Mouse (Mus musculus) urinary bladder, postnatal 4 days (tissue): ENCODE results near the gene Stip1.
"Not testable (repeated sequence)": the region's sequence is repeated elsewhere in the genome, so short reads cannot be mapped to it uniquely, and the experiment has no call there.

Experiments
- DNase-seq, 2 experiments: peaks; one replicate each; pipeline ENCODE4 v3.0.0; 2021 to 2022; ENCODE audit warnings: low spot score in 2 of 2

The Stip1 gene

DNA sequence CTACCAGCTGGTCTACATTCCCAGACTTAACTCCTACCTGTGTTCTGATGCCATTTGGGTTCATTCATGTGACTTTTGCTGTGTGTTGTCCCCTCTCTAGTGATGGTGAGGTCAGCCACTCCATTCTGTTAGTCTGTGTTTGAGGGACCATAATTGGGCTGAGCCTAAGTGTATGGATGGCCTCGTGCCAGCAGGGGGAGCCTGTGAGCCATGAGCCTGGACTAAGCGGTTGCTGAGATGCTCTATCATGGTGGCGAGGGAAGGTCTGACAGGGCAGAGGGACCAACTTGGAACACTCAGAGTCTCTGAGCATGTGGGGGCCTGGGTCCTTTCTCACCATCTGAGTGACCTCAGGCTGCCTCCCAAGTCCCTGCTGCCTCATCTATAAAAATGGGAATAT, 24.8 kb upstream of the Stip1 start:
- DNase-seq: peak; percentile 75 to 89

DNA sequence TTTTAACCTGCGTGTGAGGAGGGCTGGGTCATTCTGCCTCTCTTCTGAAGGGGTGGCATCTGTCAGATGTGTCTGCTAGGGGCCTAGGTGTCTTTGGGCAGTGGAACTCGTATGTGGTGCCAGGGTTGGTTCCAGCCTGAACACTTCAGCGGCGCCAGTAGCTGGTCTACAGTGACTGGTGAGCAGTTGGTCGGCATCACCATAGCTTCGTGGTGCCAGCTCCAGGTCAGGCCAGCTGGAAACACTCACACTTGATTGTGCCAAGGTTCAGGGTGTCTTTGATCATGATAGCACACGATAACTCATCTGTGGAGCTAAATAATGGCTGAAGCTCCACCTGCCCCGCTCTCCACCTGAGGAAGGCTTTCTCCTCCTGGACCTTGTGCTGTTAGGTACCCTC, 23.1 kb upstream of the Stip1 start:
- no peak for DNase-seq

DNA sequence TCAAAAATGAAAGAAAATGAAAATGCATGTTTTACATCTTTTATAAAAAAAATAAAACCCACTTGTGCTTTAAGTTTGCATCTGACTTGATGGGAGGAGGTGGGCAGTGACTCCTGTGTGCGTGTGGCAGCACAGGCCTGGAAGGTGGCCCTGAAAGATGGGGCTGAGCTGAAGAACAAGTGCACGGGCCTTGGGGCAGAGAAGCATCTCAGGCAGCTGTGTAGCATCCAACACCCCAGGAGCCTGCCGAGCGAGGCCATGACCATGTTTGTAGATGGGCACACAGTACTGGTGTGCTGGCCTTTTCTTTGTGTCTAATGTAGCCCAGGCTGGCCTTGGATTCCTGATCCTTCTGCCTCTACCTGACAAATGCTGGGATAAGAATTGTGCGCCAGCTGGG, 22.3 kb upstream of the Stip1 start:
- DNase-seq: peak in 1 of 2 experiments; percentile 55

DNA sequence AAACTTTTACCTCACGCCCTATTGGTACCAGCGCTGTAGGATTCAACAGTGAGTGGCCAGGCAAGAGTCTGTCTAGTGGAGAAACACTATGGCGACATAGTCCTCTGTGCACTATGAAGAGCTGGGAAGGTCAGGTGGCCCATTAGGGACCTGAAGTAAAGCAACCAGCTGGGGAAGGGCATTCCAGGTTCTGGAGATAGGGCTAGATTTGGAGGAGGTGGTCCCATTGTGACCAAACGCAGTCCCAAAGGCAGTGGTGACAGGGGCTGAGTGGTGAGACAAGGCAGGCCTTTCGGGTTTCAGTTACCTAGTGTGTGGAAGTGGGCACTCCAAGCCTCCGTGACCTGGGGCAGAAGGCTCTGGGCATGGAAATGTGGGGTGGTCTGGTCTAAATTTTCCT, 18.8 kb upstream of the Stip1 start:
- no peak for DNase-seq

DNA sequence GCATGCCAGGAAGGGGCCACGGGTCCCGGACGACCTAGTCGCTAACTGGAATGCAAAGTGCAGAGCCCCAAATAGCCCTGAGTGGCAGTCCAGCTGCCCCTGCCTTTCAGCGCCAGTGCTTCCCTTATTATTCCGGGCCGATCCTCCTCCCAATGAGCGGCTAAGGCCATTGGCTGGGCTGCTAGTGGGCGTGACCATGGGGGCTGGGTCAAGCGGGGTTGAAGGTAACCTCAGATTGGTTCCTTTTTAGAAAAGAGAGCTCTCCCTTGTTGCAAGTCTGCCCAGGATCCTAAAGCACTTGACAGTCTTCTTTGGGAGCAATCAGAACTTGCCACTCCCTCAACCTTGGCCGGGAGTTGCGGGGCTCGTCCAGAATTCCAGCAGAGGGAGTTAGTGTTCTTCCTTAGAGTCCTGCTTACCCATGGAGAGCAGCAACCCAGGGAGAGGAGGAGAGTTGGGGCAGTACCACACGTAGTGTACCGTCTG, 18.0 kb upstream of the Stip1 start:
- DNase-seq: peak; percentile 75 to 82

DNA sequence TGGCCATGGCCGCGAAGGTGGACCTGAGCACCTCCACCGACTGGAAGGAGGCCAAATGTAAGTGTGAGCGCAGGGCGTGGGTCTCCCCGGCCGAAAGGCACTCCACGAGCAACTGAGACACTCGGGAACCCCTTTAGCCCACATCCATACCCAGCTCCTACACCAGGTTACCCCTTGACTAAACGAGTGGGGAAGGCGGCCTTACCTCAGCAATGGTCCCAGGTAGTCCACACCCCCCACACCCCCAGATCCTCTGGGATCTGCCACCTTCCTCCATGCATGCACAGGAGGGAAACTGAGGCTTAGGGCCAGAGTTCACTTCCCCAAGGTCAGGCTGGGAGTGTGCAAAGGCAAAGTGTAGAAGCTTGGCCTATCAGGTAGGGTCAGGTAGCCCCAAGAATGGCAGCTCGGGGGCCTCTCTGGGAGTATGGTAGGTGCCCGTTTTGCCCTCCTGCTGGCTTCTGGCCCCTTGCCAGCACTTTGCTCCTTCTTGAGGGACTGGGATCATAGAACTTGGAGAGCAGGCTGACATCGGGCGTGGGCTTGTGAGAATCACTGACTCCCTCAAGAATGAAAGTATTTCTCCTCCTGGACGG, 17.5 kb upstream of the Stip1 start:
- no peak for DNase-seq

DNA sequence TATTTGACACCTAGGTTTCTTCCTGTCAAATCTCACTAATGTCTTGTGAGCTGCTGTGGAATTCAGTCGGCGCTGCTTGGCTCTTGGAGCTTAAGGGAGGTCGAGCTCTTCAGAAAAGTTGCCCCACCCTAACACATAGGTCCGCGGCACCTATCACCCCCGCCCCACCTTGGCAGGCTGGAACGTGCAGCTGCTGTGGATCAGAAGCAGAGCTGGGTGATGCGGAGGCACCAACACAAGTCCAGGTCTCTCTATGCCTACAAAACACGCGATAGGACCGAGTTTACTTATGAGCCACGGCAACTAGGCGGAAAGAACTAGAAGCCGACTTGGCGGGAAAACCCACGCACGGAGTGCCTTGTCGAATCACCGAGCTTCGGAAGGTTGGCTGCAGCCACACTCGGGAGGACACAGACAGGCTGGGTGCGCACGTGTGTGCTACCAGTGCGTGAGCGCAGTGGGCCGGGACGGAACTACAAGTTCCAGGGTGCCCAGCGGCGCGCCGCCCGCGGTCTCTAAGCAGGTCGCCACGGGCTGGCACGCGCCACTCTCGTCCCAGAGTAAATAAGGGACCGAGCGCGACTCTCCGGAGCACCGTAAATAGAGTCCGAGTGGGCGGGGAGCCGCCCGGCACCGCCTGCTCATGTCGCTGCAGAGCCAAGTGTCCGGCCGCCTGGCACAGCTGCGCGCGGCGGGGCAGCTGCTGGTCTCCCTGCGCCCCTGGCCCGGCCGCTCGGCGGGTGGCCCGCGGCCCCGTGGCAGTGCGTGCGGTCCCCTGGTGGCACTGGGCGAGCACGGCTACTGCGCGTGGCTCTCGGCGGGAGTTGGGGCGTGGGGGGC, 16.7 kb upstream of the Stip1 start, which contains the start of gene Macrod1:
Gene Macrod1, plus strand, starts transcription at position 563 of the 840 bp plus-strand sequence.
- peak; percentile 67 to 73 for DNase-seq

DNA sequence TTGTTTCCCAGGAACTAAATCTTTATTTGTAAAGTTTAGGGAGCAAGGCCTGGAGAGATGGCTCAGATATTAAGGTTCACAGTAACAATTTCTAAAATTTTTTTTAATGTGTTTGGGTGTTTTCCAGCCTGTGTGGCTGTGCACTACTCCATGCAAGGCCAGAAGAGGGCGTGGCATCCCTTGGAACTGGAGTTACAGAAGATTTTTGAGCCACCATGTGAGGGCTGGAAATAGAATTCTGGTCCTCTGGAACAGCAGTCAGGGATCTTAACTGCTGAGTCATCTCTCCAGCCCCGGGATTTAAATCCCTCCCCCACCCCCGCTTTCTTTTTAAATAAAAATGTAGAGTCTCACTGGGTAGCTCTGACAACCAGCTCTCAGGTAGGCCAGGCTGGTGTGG, 15.4 kb upstream of the Stip1 start:
- DNase-seq: no peak

DNA sequence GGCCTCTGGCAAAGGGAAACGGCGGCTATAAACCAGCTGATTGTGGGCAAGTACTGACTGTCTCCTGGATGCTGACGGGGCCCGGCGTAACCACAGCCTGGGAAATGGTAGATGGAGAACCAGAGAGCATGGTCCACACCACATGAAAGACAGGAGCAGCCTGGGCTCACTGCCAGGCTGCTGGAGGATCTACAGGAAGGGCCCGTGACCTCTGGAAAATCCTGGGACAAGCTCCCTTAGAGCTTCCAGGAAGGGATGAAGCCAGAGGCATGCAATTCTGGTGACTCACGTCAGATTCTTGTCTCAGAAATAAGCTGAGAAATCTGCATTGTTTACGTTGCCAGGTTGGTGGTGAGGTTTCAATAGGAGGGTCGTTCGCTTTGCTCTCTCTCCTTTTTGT, 15.0 kb upstream of the Stip1 start:
- no peak for DNase-seq

DNA sequence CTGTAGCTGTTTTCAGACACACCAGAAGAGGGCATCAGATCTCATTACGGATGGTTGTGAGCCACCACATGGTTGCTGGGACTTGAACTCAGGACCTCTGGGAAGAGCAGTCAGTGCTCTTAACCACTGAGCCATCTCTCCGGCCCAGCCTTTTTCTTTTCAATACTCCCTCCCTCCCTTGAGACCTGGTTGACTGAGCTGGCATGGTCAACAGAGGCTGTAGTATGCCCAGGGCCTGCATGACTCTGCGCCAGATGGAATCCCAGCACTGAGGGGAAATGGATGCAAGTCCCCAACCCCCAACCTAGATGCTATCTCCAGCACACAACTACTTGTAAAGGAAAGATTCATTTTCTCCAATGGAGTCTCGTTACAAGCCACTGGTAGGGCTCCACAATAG, 13.6 kb upstream of the Stip1 start:
- not testable (repeated sequence) for DNase-seq

DNA sequence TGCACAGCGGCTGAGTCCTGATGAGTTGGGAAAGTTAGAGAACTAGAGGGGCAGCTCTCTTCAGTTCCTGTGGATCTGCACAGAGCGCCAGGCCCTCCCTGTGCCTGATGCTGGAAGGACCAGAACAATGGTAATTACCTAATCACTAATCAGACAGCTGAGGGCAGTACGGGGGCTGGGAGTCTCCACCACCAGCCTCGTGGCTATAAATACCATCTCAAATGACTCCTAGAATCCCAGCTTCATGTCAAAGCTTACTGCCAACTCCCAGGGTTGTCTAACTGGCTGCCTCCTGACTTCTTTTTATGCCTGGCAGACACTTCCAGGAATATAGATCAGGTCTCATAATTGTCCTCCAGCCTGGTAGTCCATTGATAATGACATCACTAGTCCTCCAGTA, 4.9 kb upstream of the Stip1 start:
- DNase-seq: no peak

DNA sequence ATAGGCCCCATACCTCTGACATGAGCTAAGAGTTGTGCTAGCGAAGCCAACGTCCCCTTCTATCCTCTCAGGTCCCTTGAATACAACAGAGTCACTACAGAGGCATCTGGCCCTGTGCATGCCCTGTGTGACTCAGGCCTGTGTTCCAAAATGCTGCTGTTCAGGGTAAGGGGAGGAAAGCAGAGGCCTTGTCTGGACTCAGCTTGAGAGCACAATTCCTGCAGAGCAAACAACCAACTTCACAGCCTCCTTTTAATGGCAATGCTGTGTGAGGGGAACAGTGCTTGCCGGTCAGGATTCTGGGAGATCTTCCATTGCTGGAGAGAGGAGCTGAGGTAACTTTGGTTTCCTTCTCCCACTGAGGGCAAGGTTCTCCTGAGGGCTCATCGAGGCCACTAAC, 4.5 kb upstream of the Stip1 start:
- no peak for DNase-seq

DNA sequence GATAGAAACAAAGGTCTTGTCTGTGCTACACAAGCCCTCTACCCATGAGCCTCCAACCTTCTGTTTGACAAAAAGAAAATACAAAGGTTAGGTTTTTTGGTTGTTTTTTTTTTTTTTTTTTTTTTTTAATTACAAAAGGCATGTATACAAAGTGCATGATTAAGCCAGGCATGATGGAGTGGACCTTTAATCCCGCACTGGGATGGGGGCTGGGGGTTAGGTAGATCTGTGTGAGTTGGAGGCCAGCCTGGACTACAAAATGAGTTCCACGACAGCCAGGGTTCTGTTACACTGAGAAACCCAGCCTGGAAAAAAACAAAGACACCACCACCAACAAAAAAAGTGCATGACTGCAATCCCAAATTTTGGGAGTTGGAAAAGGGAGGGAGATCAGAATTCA, 1.4 kb upstream of the Stip1 start:
- no peak for DNase-seq

DNA sequence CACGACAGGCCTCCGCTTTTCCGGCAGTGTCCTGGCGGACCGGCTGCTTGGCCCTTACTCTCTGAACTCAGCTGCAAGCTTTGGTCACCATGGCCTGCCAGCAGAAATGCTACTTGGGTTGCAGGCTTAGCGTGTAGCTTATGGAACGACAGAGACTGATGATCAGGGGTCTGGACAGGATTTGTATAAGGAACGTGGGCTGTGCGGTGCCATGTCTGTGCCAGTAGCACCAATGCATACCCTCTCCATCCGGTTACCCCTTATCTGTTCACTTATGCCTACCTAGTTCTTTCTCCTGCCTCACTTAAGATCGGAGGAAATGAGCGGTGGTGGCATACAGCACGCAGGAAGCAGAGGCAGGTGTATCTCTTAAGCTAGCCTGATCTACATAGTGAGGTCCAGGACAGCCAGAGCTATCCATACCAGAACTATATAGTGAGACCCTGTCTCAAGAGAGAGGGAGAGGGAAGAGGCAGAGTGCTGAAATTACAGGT, 917 bp upstream of the Stip1 start:
- no peak for DNase-seq

DNA sequence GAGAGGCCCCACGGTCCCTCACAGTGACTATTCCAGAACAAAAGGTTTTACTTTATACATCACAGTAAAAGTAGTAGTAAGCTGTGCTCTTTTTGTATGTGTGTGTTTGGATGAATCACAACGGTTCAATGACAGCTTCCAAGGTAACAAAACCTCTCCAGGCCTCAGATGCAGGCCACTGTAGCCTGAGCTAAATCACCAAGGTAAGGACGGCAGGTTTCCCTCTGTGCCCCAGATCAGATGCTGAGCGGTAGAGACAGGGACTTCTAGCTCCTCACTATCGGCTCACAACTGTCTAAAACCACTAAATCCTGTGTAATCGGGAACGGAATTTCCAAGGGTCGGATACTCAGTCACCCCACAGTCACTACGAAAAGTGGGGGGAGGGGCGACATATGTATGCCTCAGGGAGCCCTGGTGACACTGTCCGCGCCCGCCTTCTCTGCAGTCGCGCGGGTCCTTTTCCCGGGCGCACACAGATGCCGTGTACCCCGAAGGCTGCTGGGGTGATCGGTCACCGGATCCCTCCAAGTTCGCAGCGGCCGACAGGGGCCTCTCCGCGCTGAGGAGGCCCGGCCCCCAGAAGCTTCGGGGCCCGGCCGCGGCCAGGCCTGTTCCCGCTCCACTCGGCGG, 563 bp downstream of the Stip1 start:
- DNase-seq: no peak

DNA sequence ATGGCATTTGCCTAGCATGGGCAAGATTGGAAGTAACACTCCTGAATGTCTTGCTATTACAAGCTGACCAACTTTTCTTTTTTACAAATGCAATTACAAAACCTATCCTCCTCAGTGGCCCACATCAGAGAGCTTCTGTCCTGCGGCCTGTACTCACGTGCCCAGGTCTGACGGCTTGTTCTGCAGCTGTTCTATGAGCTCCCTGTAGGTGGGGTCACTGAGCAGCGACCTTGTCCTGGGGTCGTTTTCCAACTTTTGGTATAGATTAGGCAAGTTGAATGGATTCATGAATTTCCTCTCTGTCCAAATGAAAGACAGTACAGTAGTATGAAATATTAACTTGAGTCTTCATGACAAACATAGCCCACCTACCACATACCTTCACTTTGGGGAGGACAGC, 5.8 kb downstream of the Stip1 start:
- DNase-seq: no peak

DNA sequence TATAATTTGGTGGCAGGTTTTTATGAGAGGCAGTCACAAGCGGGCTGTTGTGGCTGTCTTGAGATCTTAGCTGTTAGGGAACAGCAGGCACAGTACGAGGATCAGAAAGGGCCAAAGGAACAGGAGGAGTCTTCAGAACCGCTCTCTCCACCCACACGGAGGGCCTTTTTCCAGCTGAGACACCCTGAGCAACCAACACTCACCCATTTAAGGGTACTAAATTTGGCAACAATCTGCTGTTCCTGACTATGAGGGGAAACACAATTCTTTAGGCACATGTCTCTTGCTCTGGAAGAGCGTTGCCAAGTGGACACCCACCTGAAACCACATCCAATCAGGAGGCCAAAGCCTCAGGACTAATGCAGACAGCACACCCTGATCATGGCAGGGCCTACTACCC, 10.2 kb downstream of the Stip1 start:
- no peak for DNase-seq

DNA sequence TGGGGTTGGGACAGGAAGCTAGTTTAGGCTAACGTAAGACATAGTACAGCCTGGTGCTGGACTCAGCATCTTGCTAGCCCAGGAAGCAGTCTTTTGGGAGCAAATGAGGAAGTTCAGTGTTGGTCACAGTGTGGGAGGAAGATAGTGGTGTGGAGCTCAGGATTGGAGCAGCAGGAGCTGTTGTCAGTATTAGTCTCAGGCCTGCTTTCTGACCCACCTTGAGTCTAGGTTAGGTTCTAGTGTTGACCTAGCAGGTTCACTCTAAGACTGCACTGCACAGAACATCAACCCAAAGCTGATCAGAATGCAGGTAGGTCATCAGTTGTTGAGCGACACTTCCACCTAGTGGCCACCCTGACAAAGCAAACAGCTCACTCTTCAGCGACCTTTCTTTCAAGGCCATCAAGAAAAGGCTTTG, 19.5 kb downstream of the Stip1 start:
- no peak for DNase-seq

DNA sequence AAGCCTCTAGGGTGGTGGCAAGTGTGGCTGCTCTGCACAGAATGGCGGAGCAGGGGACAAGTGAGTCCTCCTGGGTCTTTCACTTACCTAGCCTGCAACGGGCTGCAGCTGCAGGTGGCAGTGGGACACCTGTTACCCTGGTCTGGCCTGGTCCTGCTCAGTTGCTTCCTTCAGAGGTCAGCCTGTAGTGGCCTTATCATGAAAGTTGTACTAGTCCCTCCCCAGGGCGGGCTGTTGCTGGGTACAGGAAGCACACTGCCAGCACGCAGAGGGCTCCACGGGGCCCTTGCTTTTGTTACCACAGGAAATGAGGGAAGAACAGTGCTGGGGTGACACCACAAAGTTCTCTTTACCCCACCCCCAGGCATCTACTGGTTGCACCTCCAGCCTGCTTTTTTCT, 20.6 kb downstream of the Stip1 start, which contains the start of gene Fermt3:
Gene Fermt3, minus strand, starts transcription at position 279 of the 400 bp plus-strand sequence.
- DNase-seq: peak in 1 of 2 experiments; percentile 26

DNA sequence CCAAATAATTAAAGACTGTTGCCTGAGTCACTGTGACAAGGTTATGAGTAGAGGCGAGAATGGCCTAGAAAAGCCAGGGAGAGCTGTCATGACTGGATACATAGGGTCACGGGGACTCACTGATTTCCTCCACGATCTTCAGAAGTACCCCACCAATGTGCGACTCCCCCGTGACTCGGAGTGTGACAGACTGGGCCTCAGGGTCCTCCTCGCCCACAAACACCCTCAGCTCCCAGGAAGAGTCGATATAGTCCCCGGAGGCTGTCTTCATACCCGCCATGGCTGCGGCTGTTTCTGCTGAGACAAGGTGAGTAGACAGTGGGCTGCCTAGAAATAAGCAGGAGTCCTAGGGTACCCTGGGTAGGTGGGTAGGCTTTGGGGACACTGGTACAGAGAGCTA, 21.2 kb downstream of the Stip1 start:
- DNase-seq: no peak

DNA sequence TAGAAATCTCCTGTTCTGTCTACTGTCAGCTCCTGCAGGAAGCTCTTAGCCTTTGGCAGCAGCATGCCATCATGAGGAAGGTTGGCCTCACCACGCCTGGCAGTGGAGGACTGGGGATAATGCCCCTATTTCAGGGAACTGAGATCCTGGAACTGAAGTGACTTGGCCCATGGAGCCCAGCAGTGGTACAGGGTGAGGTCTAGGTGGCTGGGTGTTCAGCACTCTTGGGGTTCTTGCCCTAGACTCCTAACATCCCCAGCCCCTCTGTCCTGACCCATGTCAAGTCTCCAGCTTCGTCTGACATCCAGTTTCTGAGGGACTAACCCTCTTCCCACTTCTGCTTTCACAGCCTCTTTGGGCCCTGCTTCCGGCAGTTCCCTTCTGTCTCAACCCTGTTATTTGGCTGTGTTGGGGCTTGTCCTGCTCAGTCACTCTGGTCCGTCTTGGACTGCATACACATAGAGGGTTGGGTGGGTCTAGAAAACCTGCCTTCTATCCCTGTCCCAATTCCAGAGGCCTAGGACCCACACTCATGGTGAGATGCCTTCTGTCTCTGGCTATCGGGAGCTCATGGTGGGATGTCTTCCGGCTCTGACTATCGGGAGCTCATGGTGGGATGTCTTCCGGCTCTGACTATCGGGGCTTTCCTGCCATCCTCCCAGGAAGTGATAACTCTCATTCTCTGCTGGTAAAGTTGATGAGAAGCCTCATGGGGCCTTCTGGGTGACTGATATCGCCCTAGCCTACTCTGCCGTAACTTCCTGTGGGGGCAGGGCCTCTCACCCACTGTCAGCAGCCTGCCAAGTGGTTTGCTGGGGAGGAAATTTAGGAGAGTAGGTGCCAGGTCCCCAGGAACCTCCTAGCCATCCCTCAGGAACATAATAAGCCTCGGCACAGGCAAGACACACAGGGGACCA, 22.0 kb downstream of the Stip1 start:
- no peak for DNase-seq
